Mouse (Mus musculus): ENCODE measurements around the gene Efl1. TPM values are rescaled to one million over a fixed set of nuclear protein-coding genes. Genes with fewer than 3 reads are reported as not detected.
"Not testable (repeated sequence)": the region's sequence is repeated elsewhere in the genome, so short reads cannot be mapped to it uniquely, and the experiment has no call there.

Efl1 gene
- polyA plus RNA-seq, 1 experiment from 2014 or later: 28.1 TPM

- ATAC-seq: no peak
- WGBS: 59% methylated on average over 5 of the region's 5 CpGs
Observed at GRCm38 (mm10) chr7:82725006-82725636, 76.7 kb downstream of the Efl1 start.

DNA sequence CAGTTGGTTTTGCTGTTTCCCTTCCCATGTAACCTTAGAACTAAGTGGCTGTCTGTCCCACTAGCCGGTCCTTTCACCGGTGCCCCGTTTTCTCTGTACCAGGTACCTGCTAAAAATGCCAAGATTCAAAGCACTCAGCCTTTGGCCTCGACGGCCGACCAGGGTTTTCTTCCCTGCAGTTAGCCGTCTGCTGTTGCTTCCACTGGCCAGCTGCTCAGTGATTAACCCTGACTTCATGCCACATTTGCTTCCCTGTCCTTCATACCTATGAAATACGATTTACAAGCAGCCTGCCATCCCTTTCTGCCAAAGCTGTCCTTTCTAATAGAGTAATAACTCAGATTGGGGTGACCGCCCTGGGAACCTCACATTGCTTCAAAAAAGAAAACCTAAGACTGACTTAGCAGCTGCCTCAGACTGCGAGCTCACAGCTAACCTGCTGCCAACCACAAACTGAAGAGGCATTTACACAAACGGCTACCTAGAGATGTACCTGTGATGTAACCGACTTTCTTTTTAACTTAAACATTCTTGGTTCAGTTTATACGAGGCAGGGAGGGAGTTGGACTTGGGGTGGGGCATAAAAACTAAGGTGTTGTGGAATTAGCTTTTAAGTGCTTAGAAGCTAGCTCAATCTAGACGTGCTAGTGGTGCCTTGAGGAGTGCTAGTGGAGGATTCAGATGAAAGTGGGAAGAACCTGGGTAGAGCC lies 77.5 kb downstream of the Efl1 start:
- Histone ChIP-seq H3K27ac (ENCODE audit: low read length) (no peak overlapping the region), H3K9me3 (ENCODE audit: control insufficient read depth, low read length) (no peaks in the 10 kb centered on the region), H3K4me2 (ENCODE audit: low read depth, low read length) (no peak overlapping the region), H3K9ac (ENCODE audit: low read depth, low read length) (no peak overlapping the region), H3K36me3 (ENCODE audit: control insufficient read depth, insufficient read depth, low read length) (no peaks in the 10 kb centered on the region), H3K4me1 (ENCODE audit: control insufficient read depth, insufficient read depth, low read length) (no peaks in the 10 kb centered on the region), H3K27me3 (replicated peaks; ENCODE audit: control insufficient read depth, insufficient read depth, low read length) (no peaks in the 10 kb centered on the region), H3K4me3 (ENCODE audit: low read length) (no peak overlapping the region)
- no peak for ATAC-seq
- 71% methylated on average over 14 of the region's 14 CpGs for WGBS

More at GRCm38 (mm10) chr7:82725006-82725636, 76.7 kb downstream of the Efl1 start:
- Histone ChIP-seq H3K36me3 (ENCODE audit: control insufficient read depth, insufficient read depth, low read length) (no peaks in the 10 kb centered on the region), H3K9me3 (ENCODE audit: control insufficient read depth, low read length) (no peaks in the 10 kb centered on the region), H3K4me2 (ENCODE audit: low read depth, low read length) (no peak overlapping the region), H3K4me3 (ENCODE audit: low read length) (no peak overlapping the region), H3K27ac (ENCODE audit: low read length) (no peak overlapping the region), H3K27me3 (replicated peaks; ENCODE audit: control insufficient read depth, insufficient read depth, low read length) (no peaks in the 10 kb centered on the region), H3K9ac (ENCODE audit: low read depth, low read length) (no peak overlapping the region), H3K4me1 (ENCODE audit: control insufficient read depth, insufficient read depth, low read length) (no peaks in the 10 kb centered on the region)

DNA sequence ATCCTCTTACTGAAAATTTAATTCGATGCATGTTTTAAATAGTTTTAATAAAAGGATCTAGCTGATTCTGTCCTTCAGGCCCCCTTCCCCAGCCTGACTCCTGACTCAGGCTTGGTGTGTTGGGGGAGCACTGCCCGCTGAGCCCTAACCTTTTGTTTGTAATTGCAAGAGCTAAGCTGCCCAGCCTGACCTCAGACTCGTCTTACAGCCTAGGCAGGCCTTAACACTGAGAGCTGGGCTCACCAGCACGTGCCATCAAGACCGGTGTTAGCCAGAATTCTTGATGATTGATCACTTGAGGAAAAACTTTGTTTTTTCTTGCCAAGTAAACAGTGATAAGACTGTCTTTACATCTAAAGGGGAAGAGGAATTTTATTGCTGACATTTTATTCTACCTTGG lies 78.7 kb downstream of the Efl1 start:
- 42% methylated on average over 5 of the region's 5 CpGs for WGBS

GRCm38 (mm10) chr7:82729009-82729408 lies 80.6 kb downstream of the Efl1 start:
- H3K9ac ChIP-seq (ENCODE audit: low read depth, low read length); H3K4me2 ChIP-seq (ENCODE audit: low read depth, low read length); H3K4me3 ChIP-seq (ENCODE audit: low read length); H3K27ac ChIP-seq (ENCODE audit: low read length); H3K4me1 ChIP-seq (ENCODE audit: control insufficient read depth, insufficient read depth, low read length); H3K36me3 ChIP-seq (ENCODE audit: control insufficient read depth, insufficient read depth, low read length); H3K9me3 ChIP-seq (ENCODE audit: control insufficient read depth, low read length); ATAC-seq; H3K27me3 ChIP-seq (replicated peaks; ENCODE audit: control insufficient read depth, insufficient read depth, low read length): not testable (repeated sequence)
- 83% methylated on average over 5 of the region's 8 CpGs for WGBS

More for the DNA sequence above, 78.7 kb downstream of the Efl1 start:
- no peaks in the 10 kb centered on the region for H3K36me3 ChIP-seq (ENCODE audit: control insufficient read depth, insufficient read depth, low read length)
- H3K9me3 ChIP-seq (ENCODE audit: control insufficient read depth, low read length): no peaks in the 10 kb centered on the region
- no peak overlapping the region for H3K4me3 ChIP-seq (ENCODE audit: low read length)
- H3K27ac ChIP-seq (ENCODE audit: low read length): no peak overlapping the region
- no peak for ATAC-seq
- H3K4me1 ChIP-seq (ENCODE audit: control insufficient read depth, insufficient read depth, low read length): no peaks in the 10 kb centered on the region; the same call in 1 of the 2 replicates
- no peak overlapping the region for H3K4me2 ChIP-seq (ENCODE audit: low read depth, low read length)
- no peaks in the 10 kb centered on the region for H3K27me3 ChIP-seq (replicated peaks; ENCODE audit: control insufficient read depth, insufficient read depth, low read length)
- no peak overlapping the region for H3K9ac ChIP-seq (ENCODE audit: low read depth, low read length)

GRCm38 (mm10) chr7:82733118-82733517 lies 84.7 kb downstream of the Efl1 start:
- H3K4me2 ChIP-seq (ENCODE audit: low read depth, low read length): no peak overlapping the region
- peak; percentile 95 for ATAC-seq

DNA sequence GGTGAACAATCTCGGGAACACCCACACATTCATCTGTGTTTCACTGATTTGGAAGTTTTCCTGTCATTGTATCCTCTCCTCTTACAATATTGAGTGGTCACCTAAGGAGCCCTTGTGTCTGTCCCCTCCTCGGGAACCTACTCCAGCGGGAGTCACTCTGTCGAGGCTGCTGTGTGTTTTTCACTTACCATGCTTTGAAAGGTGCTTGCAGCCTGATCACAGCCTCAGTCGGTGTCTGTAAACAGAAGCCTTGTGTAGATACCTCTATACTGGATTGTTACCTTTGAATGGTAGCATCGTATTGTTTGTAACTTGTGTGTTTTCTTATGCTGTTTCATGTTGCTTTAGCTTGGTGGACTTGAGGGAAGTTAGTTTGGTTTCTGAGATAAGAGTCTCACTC lies 85.6 kb downstream of the Efl1 start:
- Histone ChIP-seq H3K9ac (ENCODE audit: low read depth, low read length) (no peak overlapping the region), H3K4me2 (ENCODE audit: low read depth, low read length) (no peak overlapping the region), H3K27me3 (replicated peaks; ENCODE audit: control insufficient read depth, insufficient read depth, low read length) (no peaks in the 10 kb centered on the region), H3K36me3 (ENCODE audit: control insufficient read depth, insufficient read depth, low read length) (no peaks in the 10 kb centered on the region), H3K9me3 (ENCODE audit: control insufficient read depth, low read length) (no peaks in the 10 kb centered on the region), H3K27ac (ENCODE audit: low read length) (no peak overlapping the region), H3K4me1 (ENCODE audit: control insufficient read depth, insufficient read depth, low read length) (peaks cover 7% of the 10 kb centered on the region; the same call in 1 of the 2 replicates), H3K4me3 (ENCODE audit: low read length) (no peak overlapping the region)
- 72% methylated on average over 6 of the region's 6 CpGs for WGBS
- no peak for ATAC-seq

More at GRCm38 (mm10) chr7:82733118-82733517, 84.7 kb downstream of the Efl1 start:
- Histone ChIP-seq H3K27me3 (replicated peaks; ENCODE audit: control insufficient read depth, insufficient read depth, low read length) (no peaks in the 10 kb centered on the region), H3K27ac (ENCODE audit: low read length) (peak overlapping the region; percentile 30; the same call in 1 of the 2 replicates), H3K9ac (ENCODE audit: low read depth, low read length) (no peak overlapping the region), H3K36me3 (ENCODE audit: control insufficient read depth, insufficient read depth, low read length) (no peaks in the 10 kb centered on the region), H3K9me3 (ENCODE audit: control insufficient read depth, low read length) (no peaks in the 10 kb centered on the region), H3K4me1 (ENCODE audit: control insufficient read depth, insufficient read depth, low read length) (peaks cover 7% of the 10 kb centered on the region; the same call in 1 of the 2 replicates), H3K4me3 (ENCODE audit: low read length) (no peak overlapping the region)
- WGBS: 49% methylated on average over 5 of the region's 5 CpGs

DNA sequence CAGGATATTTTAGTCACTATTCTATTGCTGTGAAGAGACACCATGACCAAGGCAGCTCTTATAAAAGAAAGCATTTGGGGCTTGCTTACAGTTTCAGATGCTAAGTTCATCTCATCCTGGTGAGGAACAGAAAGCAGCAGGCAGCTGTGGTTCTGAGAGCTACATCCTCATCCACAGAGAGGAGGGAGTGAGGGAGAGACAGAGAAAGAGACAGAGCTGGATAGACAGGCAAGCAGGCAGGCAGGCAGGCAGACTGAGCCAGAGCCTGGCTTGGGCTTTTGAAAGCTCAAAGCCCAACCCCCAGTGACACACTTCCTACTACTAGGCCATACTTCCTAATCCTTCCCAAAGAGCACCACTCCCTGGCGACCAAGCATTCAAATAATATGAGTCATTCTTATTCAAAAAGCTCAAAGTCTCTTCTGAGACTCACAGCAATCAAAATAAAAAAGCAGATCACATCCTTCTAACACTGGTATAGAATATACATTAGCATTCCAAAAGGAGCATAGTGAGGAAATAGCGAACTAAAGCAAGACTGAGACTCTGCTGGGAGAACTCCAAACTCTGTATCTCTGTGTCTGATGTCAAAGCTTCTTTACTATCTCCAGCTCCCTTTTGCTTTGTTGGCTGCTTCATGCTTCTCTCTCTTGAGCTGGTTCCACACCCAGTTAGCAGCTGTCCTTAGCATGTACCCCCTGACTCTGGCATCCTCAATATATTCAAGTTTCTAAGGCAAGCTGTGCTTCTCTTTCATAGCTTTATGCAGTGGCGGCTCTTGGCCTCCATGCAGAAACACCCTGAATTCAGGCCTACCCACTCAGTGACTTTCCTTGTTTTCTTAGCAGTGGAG lies 86.6 kb downstream of the Efl1 start:
- peaks cover 7% of the 10 kb centered on the region; the same call in 1 of the 2 replicates for H3K4me1 ChIP-seq (ENCODE audit: control insufficient read depth, insufficient read depth, low read length)
- H3K4me2 ChIP-seq (ENCODE audit: low read depth, low read length): no peak overlapping the region
- H3K4me3 ChIP-seq (ENCODE audit: low read length): no peak overlapping the region
- H3K27me3 ChIP-seq (replicated peaks; ENCODE audit: control insufficient read depth, insufficient read depth, low read length): no peaks in the 10 kb centered on the region
- no peak overlapping the region for H3K27ac ChIP-seq (ENCODE audit: low read length)
- ATAC-seq: no peak
- 85% methylated on average over 3 of the region's 3 CpGs for WGBS
- no peaks in the 10 kb centered on the region for H3K36me3 ChIP-seq (ENCODE audit: control insufficient read depth, insufficient read depth, low read length)
- H3K9me3 ChIP-seq (ENCODE audit: control insufficient read depth, low read length): no peaks in the 10 kb centered on the region
- no peak overlapping the region for H3K9ac ChIP-seq (ENCODE audit: low read depth, low read length)

DNA sequence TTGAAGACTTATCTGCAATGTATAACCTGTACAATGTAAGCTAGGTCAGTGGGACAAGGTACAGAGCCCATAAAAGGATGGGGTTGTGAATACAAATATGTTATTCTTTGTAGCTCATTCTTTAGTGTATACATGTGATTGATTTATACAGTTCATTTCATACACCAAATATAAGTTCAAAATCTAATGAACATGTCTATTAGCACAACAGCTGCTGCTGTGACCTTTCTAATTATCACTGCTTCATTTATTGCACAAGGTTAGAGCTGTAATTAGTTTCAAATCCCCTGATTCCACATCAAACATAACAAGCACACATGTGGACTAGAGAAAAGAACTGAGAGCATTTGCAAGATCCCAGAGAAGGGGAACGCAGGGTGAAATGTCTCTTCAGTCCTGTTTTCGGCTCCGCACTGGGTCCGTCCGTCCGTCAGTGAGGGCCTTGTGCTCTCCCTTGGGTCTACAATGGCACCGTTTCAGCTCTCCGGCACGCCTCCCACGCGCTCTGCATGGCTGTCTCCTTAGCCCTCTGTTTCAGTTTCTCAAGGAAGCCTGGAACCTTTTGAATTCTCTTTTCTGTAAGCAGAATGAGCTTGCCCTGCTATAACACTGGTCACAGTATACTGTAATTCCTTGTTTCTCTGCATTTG lies 94.8 kb downstream of the Efl1 start:
- no peak overlapping the region for H3K9ac ChIP-seq (ENCODE audit: low read depth, low read length)
- H3K36me3 ChIP-seq (ENCODE audit: control insufficient read depth, insufficient read depth, low read length): no peaks in the 10 kb centered on the region
- H3K9me3 ChIP-seq (ENCODE audit: control insufficient read depth, low read length): no peaks in the 10 kb centered on the region
- H3K27ac ChIP-seq (ENCODE audit: low read length): no peak overlapping the region
- no peaks in the 10 kb centered on the region for H3K27me3 ChIP-seq (replicated peaks; ENCODE audit: control insufficient read depth, insufficient read depth, low read length)
- H3K4me3 ChIP-seq (ENCODE audit: low read length): no peak overlapping the region
- H3K4me2 ChIP-seq (ENCODE audit: low read depth, low read length): no peak overlapping the region
- ATAC-seq: no peak
- WGBS: 72% methylated on average over 11 of the region's 11 CpGs
- H3K4me1 ChIP-seq (ENCODE audit: control insufficient read depth, insufficient read depth, low read length): 0 out of 2 replicates have a peak, but pooled peaks cover 3% of the 10 kb centered on the region

Measured in intestine, embryonic 16.5 days (tissue).